Mouse (Mus musculus) layer of hippocampus, postnatal 10 days (tissue): ENCODE measurements around the gene Ube4b. TPM values are rescaled to one million over a fixed set of nuclear protein-coding genes. Genes with fewer than 3 reads are reported as not detected.

ENCODE experiments used
- DNase-seq, 2 experiments: peaks; one replicate each; pipeline ENCODE4 v3.0.0; 2021; ENCODE audit warnings: low spot score in 2 of 2
- total RNA-seq, 2 experiments: library from RNA; stranded (reverse); gene quantifications; 2 replicates each; pipeline ENCODE4 v1.2.3; 2021

Ube4b gene
- total RNA-seq, 2 experiments from 2014 or later = 113 to 119 TPM

- peak; percentile 77 to 79 for DNase-seq
These were observed 119.6 kb downstream of the Ube4b start for GRCm38 (mm10) chr4:149306712-149307595.

GRCm38 (mm10) chr4:149305761-149306711, 120.5 kb downstream of the Ube4b start:
- no peak for DNase-seq

- no peak for DNase-seq
These were observed 122.1 kb downstream of the Ube4b start for GRCm38 (mm10) chr4:149304466-149304865.

- no peak for DNase-seq
These were observed 123.0 kb downstream of the Ube4b start for GRCm38 (mm10) chr4:149303502-149303901.

- no peak for DNase-seq
These were observed 123.8 kb downstream of the Ube4b start for GRCm38 (mm10) chr4:149302751-149303150.

GRCm38 (mm10) chr4:149302136-149302535, 124.4 kb downstream of the Ube4b start:
- DNase-seq = no peak

GRCm38 (mm10) chr4:149296501-149296900, 130.0 kb downstream of the Ube4b start:
- DNase-seq = no peak

- DNase-seq = no peak
These were observed 133.6 kb downstream of the Ube4b start for GRCm38 (mm10) chr4:149292984-149293383.

GRCm38 (mm10) chr4:149291061-149291460, 135.5 kb downstream of the Ube4b start:
- DNase-seq = no peak

- DNase-seq = no peak
These were observed 136.3 kb downstream of the Ube4b start for GRCm38 (mm10) chr4:149290157-149290750.

GRCm38 (mm10) chr4:149286287-149287137, 140.0 kb downstream of the Ube4b start:
- DNase-seq = no peak

- DNase-seq = no peak
These were observed 140.9 kb downstream of the Ube4b start for GRCm38 (mm10) chr4:149285691-149286090.

GRCm38 (mm10) chr4:149283018-149283417, 143.5 kb downstream of the Ube4b start:
- no peak for DNase-seq

GRCm38 (mm10) chr4:149282025-149282738, 144.4 kb downstream of the Ube4b start:
- DNase-seq = no peak

Other genes starting within 250 kb of the Ube4b start
- gene Kif1b, start 119.1 kb downstream of the Ube4b start, total RNA-seq = 100 to 1,000 TPM; 402 to 413 TPM
- not detected for gene Rbp7, start 28.2 kb upstream of the Ube4b start, total RNA-seq
- not detected for gene Tmem274, start 50.6 kb upstream of the Ube4b start, total RNA-seq
- 1 to 10 TPM; 6.5 to 7.6 TPM for gene Nmnat1, start 58.5 kb upstream of the Ube4b start, total RNA-seq
- 10 to 100 TPM; 35.7 to 36.4 TPM for gene Lzic, start 58.5 kb upstream of the Ube4b start, total RNA-seq
- gene Ctnnbip1, start 91.5 kb upstream of the Ube4b start, total RNA-seq = 10 to 100 TPM; 75.4 to 82.9 TPM
- 100 to 1,000 TPM; 726 TPM for gene Clstn1, start 159.7 kb upstream of the Ube4b start, total RNA-seq